Mouse (Mus musculus): Measurements from ENCODE around the gene Uqcrh. TPM values are rescaled to one million over a fixed set of nuclear protein-coding genes. Genes with fewer than 3 reads are reported as not detected.

Uqcrh gene
- polyA plus RNA-seq, 1 experiment from 2014 or later: 456 TPM

DNA sequence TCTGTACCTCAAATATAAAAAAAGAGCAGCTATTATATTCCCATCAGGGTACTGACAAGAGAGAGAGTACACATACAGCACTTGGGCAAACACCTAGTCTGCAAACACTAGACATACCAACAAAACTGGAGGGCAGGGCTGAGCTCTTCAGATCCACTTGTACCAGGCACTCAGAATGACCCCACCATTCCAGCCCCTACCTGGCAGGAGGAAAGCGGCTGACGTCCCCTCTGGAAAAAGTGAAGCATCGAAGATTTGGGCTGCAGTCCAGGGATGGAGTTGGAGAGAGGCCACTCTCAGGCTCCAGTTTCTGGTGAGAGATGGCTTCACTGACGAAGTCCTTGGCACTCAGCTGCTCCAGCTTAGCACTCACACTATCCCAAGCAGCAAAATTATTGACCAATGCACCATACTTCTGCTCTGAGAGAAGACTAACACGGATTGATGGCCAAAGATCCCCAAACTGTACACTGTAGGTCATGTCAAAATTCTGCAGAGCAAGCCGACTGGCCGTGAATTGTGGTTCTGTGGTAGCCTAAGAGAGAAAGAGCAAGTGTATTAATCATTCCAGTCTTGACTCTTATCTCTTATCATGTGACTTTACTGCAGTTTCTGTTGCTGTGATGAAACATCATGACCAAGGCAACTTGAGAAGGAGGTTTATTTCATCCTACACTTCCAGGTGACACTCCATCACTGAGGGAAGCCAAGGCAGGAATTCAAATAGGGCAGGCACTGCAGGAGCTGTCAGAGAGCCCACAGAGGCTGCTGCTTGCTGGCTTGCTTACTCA is 26.5 kb downstream of the Uqcrh start:
- no peaks in the 10 kb centered on the region for H3K9me3 ChIP-seq
- H3K36me3 ChIP-seq: peaks cover 31% of the 10 kb centered on the region
- H3K9ac ChIP-seq: 0 out of 2 replicates have a peak overlapping the region, but pooled peaks have one; percentile 26
- H3K4me1 ChIP-seq: peaks cover 7% of the 10 kb centered on the region
- ATAC-seq (ENCODE audit: low FRiP score, low read depth): no peak
- no peak overlapping the region for H3K27ac ChIP-seq
- no peak overlapping the region for H3K4me3 ChIP-seq
- H3K27me3 ChIP-seq: no peaks in the 10 kb centered on the region
- whole genome bisulfite sequencing: 77% methylated on average over 7 of the region's 7 CpGs
- no peak overlapping the region for H3K4me2 ChIP-seq (replicated peaks)

DNA sequence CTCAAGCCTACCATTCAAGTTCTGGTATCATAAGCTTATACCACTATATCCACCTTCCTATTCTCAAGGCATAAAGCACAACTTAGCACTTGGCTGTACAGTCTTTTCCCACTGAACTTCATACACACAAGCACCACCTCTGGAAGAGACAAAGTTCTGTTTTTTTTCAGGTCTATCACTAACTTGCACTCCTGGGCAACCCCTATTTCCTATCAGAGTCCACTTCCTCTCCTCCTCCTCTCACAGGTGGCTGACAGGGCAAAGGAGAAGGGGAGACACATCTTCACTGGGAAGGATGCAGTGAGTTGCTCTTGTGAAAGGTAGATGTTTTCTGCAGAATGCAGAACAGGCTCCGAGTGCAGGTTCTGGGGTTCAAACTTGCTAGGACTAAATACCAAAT is 27.2 kb downstream of the Uqcrh start:
- Histone ChIP-seq H3K4me3 (no peak overlapping the region), H3K4me1 (peaks cover 7% of the 10 kb centered on the region), H3K9ac (no peak overlapping the region), H3K9me3 (no peaks in the 10 kb centered on the region), H3K27me3 (no peaks in the 10 kb centered on the region), H3K27ac (no peak overlapping the region), H3K36me3 (peaks cover 38% of the 10 kb centered on the region), H3K4me2 (replicated peaks) (no peak overlapping the region)
- WGBS: 91% methylated on average over 1 of the region's 1 CpGs
- no peak for ATAC-seq (ENCODE audit: low FRiP score, low read depth)

DNA sequence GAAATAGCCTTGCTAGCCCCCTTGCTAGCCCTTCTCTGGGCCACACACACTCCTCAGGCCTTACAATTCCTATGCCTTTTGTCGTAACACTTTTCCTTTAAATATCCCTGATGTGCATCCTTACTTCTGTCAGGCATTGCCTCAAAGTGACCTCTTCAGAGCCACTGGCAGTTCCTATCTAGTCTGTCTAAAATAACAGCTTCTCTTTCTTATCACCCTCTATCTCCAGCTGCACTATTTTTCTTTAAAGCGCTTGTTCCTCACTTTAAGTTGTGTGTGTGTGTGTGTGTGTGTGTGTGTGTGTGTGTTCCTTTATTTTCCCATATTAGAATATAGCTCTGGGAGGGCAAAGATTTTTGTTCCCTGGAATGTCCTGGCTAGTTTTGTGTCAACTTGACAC is 28.3 kb downstream of the Uqcrh start:
- Histone ChIP-seq H3K27ac (no peak overlapping the region), H3K4me2 (replicated peaks) (no peak overlapping the region), H3K4me1 (no peaks in the 10 kb centered on the region), H3K27me3 (no peaks in the 10 kb centered on the region), H3K9me3 (no peaks in the 10 kb centered on the region), H3K36me3 (peaks cover 46% of the 10 kb centered on the region), H3K9ac (no peak overlapping the region), H3K4me3 (no peak overlapping the region)
- WGBS: 92% methylated on average over 2 of the region's 2 CpGs
- no peak for ATAC-seq (ENCODE audit: low FRiP score, low read depth)

DNA sequence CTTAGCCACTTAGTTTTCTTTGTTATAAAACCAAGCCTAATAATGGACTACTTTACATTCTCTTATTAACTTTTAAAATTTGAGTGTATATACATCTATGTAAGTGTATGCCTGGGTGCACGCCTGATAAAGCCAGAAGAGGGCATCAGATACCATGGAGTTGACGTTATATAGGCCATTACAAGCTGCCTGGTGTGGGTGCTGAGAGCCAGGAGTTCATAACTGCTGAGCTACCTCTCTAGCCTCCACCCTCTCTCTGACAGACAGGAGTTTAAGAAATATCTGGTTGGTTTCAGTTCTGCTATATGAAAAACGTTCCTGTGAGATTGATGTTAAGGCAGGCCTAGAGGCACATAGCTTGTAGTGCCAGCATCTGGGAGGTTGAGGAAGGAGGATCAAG is 32.7 kb downstream of the Uqcrh start:
- 74% methylated on average over 3 of the region's 3 CpGs for WGBS
- no peak for ATAC-seq (ENCODE audit: low FRiP score, low read depth)
- Histone ChIP-seq H3K9ac (no peak overlapping the region), H3K27me3 (no peaks in the 10 kb centered on the region), H3K4me3 (no peak overlapping the region), H3K27ac (no peak overlapping the region), H3K4me2 (replicated peaks) (no peak overlapping the region), H3K4me1 (no peaks in the 10 kb centered on the region), H3K36me3 (peaks cover 51% of the 10 kb centered on the region), H3K9me3 (no peaks in the 10 kb centered on the region)

DNA sequence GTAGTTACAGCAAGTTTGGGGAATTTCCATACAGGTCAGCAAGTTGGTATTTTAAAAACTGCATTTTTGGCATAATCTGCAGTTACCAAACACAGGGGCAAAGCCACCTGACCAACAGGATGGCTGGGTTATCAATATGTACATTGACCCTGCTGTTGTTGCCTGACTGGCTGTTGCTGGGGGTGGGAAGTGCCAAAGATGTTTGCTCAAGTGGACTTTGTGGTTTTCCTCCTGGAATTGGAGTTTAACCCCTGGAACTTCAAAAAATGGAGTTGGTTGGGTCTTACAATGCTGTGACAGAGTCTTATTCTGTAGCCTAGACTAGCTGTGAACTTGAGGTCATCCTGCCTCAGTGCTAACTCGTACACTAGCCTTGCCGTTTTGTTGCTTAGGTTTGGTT is 34.4 kb downstream of the Uqcrh start:
- Histone ChIP-seq H3K4me1 (no peaks in the 10 kb centered on the region), H3K36me3 (peaks cover 59% of the 10 kb centered on the region), H3K4me2 (replicated peaks) (no peak overlapping the region), H3K27me3 (no peaks in the 10 kb centered on the region), H3K27ac (no peak overlapping the region), H3K4me3 (no peak overlapping the region), H3K9ac (no peak overlapping the region), H3K9me3 (no peaks in the 10 kb centered on the region)
- ATAC-seq (ENCODE audit: low FRiP score, low read depth): no peak
- 89% methylated on average over 2 of the region's 2 CpGs for WGBS

DNA sequence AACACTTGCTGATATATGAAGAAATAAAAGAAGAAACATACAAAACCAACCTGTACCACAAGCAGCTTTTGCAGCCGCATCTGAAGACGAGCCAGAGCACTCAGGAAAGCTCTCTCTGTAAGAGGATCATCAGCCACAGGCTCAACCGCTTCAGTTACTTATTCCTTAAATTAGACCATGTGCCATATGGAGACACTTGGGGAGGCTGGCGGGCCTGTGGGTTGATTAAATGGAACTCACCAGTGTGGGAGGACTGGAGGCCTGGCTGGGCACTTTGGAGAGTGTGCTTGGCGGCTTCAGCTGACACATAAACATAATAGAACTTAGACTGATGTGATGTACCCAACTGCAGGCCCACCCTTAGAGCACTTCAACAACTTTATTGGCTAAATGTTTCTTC is 41.5 kb downstream of the Uqcrh start:
- Histone ChIP-seq H3K27me3 (no peaks in the 10 kb centered on the region), H3K9me3 (no peaks in the 10 kb centered on the region), H3K4me2 (replicated peaks) (no peak overlapping the region), H3K36me3 (peaks cover 45% of the 10 kb centered on the region), H3K27ac (no peak overlapping the region), H3K4me3 (no peak overlapping the region), H3K4me1 (no peaks in the 10 kb centered on the region), H3K9ac (no peak overlapping the region)
- ATAC-seq (ENCODE audit: low FRiP score, low read depth): no peak
- 84% methylated on average over 5 of the region's 5 CpGs for WGBS

DNA sequence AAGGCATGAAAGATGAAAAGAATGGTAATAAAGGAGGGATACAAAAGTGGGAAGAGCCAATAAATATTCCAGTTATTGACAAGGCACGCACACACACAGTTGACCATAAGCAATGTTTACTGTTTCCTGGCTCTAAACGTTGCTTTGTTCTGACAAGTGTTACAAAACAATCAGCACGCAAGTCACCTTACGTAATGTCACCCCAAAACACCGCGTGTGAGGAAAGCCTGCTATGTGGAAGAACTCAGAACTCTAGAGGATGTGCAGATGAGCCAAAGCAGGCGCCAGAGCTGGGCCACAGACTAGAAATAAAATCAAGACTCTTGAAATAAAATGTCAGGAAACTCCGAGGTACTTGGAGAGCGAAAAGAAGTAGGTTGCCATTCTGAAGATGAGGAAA is 42.0 kb downstream of the Uqcrh start:
- H3K36me3 ChIP-seq: peaks cover 43% of the 10 kb centered on the region
- no peak overlapping the region for H3K4me2 ChIP-seq (replicated peaks)
- H3K27ac ChIP-seq: no peak overlapping the region
- no peaks in the 10 kb centered on the region for H3K27me3 ChIP-seq
- no peaks in the 10 kb centered on the region for H3K4me1 ChIP-seq
- H3K9ac ChIP-seq: no peak overlapping the region
- ATAC-seq (ENCODE audit: low FRiP score, low read depth): no peak
- no peak overlapping the region for H3K4me3 ChIP-seq
- WGBS: 86% methylated on average over 9 of the region's 9 CpGs
- H3K9me3 ChIP-seq: no peaks in the 10 kb centered on the region

DNA sequence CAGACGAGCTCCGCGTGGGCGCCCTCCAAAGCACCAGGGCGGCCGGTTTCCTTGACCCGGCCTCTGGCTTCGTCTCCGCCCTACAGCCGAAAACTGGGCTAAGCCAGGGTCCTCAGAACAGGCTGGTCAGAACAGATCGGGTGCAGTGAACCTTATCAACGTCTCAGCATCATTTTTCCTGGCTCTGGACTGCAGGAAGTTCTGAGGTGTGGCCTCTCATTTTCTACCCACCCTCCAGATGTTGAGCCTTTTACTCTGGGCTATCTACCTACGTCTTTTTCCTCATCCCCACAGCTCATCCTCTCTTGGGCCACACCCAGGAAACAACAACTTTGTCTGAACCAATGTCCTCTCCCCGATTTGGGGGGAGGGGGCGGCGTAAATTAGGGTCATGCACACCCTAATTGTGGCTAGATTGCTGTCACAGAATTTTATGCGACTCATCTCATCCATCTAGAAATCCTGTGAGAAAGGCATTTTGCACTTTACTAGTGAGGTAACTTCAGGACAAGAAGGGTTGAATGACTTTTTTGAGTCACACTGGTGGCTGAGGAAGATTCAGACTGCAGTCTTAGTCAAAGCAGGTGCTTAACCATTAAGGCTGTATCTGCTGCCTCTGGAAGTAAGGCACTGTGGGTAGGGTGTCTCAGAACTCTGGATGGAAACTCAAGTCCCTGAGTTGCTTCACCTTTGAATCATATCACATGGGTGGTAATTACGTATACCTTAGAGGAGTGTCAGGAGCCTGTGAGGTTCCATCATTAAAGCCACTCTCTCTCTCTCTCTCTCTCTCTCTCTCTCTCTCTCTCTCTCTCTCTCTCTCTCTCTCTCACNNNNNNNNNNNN is 56.7 kb downstream of the Uqcrh start, which contains the start of gene Faah:
Gene Faah (minus strand): TSS at position 25 of the 845 bp plus-strand sequence.
- Histone ChIP-seq H3K9ac (peak within 1 kb of the TSS; percentile 62), H3K27ac (no peak within 1 kb of the TSS), H3K4me1 (peaks cover 16% of the 10 kb centered on the region), H3K9me3 (no peaks in the 10 kb centered on the region), H3K36me3 (no peaks in the 10 kb centered on the region), H3K4me3 (peak within 1 kb of the TSS; percentile 64), H3K27me3 (peaks cover 78% of the 10 kb centered on the region), H3K4me2 (replicated peaks) (peak within 1 kb of the TSS; percentile 98)
- WGBS: 8% methylated on average over 18 of the region's 18 CpGs
- ATAC-seq (ENCODE audit: low FRiP score, low read depth): peak; percentile 66; the same call in 1 of the 2 replicates

DNA sequence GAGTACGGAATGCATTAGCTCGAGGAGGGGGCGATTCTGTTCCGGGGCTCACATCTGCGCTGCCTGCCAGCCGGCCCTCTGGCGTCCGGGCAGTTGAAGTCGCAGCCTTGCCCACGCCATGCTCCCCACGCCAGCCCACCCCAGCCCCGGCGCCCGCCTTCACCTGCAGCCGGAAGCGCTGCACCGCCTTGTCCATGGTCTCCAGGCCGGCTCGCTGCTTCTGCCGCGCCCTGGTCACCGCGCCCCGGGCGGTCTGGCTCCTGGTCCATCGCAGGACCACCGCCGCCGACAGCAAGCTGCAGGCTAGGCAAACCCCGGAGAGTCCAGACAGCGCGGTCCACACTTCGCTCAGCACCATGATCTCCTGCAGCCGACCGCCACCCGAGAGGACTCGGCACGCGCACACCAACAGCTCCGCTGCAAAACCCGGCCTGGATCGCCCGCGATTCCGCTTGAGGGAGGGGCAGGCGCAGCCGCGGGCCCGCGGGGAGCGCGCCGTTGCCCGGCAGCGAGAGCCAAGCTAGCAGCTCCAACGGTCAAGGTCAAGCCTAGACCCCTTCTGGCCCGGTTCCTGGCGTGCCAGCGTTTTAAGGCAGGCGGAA is 57.5 kb downstream of the Uqcrh start:
- peak overlapping the region; percentile 64 for H3K4me3 ChIP-seq
- H3K9me3 ChIP-seq: no peaks in the 10 kb centered on the region
- peaks cover 78% of the 10 kb centered on the region for H3K27me3 ChIP-seq

More for the DNA sequence above, 57.5 kb downstream of the Uqcrh start:
- ATAC-seq (ENCODE audit: low FRiP score, low read depth): peak; percentile 89
- Histone ChIP-seq H3K9ac (peak overlapping the region; percentile 62), H3K27ac (no peak overlapping the region), H3K36me3 (no peaks in the 10 kb centered on the region), H3K4me2 (replicated peaks) (peak overlapping the region; percentile 98), H3K4me1 (peaks cover 16% of the 10 kb centered on the region)
- under 1% methylated on average over 60 of the region's 60 CpGs for WGBS

Other genes with a start within 250 kb of the Uqcrh start
- gene Mob3c, start 247.0 kb downstream of the Uqcrh start, polyA plus RNA-seq (2015; fragmentation: Nextera tagmentation; extraction: Ambion mirVana): 12.6 and 14.4 TPM in 2 replicates
- 29.6 and 32.9 TPM in 2 replicates for gene Mknk1, start 235.9 kb downstream of the Uqcrh start, polyA plus RNA-seq (2015; fragmentation: Nextera tagmentation; extraction: Ambion mirVana)
- gene Kncn, start 190.7 kb downstream of the Uqcrh start, polyA plus RNA-seq (2015; fragmentation: Nextera tagmentation; extraction: Ambion mirVana): not detected in 2 replicates
- gene 6430628N08Rik, start 184.4 kb downstream of the Uqcrh start, polyA plus RNA-seq (2015; fragmentation: Nextera tagmentation; extraction: Ambion mirVana): not detected in 2 replicates
- 0.18 TPM in 1 of 2 replicates, not detected in the other for gene Dmbx1, start 135.1 kb downstream of the Uqcrh start, polyA plus RNA-seq (2015; fragmentation: Nextera tagmentation; extraction: Ambion mirVana)
- gene Faah, start 57.1 kb downstream of the Uqcrh start, polyA plus RNA-seq (2015; fragmentation: Nextera tagmentation; extraction: Ambion mirVana): 0.61 and 0.75 TPM in 2 replicates
- gene Nsun4, start 21.2 kb downstream of the Uqcrh start, polyA plus RNA-seq (2015; fragmentation: Nextera tagmentation; extraction: Ambion mirVana): 19.8 and 20.0 TPM in 2 replicates
- gene Lrrc41, start 198 bp upstream of the Uqcrh start, polyA plus RNA-seq (2015; fragmentation: Nextera tagmentation; extraction: Ambion mirVana): 83.1 and 86.8 TPM in 2 replicates
- gene Rad54l, start 48.6 kb upstream of the Uqcrh start, polyA plus RNA-seq (2015; fragmentation: Nextera tagmentation; extraction: Ambion mirVana): 38.0 TPM in 2 replicates
- 63.4 and 69.0 TPM in 2 replicates for gene Pomgnt1, start 48.8 kb upstream of the Uqcrh start, polyA plus RNA-seq (2015; fragmentation: Nextera tagmentation; extraction: Ambion mirVana)
- 2.3 and 2.6 TPM in 2 replicates for gene Lurap1, start 76.3 kb upstream of the Uqcrh start, polyA plus RNA-seq (2015; fragmentation: Nextera tagmentation; extraction: Ambion mirVana)
- 0.10 TPM in 1 of 2 replicates, not detected in the other for gene Tspan1, start 92.5 kb upstream of the Uqcrh start, polyA plus RNA-seq (2015; fragmentation: Nextera tagmentation; extraction: Ambion mirVana)
- not detected in 2 replicates for gene 1700042G07Rik, start 98.3 kb upstream of the Uqcrh start, polyA plus RNA-seq (2015; fragmentation: Nextera tagmentation; extraction: Ambion mirVana)
- not detected in 2 replicates for gene Gm49337, start 98.3 kb upstream of the Uqcrh start, polyA plus RNA-seq (2015; fragmentation: Nextera tagmentation; extraction: Ambion mirVana)
- 25.3 and 27.9 TPM in 2 replicates for gene Pik3r3, start 146.5 kb upstream of the Uqcrh start, polyA plus RNA-seq (2015; fragmentation: Nextera tagmentation; extraction: Ambion mirVana)

All from limb, embryonic 13.5 days (tissue).